Mouse (Mus musculus): ENCODE results near the gene Rfx3.

Gene Rfx3

DNA sequence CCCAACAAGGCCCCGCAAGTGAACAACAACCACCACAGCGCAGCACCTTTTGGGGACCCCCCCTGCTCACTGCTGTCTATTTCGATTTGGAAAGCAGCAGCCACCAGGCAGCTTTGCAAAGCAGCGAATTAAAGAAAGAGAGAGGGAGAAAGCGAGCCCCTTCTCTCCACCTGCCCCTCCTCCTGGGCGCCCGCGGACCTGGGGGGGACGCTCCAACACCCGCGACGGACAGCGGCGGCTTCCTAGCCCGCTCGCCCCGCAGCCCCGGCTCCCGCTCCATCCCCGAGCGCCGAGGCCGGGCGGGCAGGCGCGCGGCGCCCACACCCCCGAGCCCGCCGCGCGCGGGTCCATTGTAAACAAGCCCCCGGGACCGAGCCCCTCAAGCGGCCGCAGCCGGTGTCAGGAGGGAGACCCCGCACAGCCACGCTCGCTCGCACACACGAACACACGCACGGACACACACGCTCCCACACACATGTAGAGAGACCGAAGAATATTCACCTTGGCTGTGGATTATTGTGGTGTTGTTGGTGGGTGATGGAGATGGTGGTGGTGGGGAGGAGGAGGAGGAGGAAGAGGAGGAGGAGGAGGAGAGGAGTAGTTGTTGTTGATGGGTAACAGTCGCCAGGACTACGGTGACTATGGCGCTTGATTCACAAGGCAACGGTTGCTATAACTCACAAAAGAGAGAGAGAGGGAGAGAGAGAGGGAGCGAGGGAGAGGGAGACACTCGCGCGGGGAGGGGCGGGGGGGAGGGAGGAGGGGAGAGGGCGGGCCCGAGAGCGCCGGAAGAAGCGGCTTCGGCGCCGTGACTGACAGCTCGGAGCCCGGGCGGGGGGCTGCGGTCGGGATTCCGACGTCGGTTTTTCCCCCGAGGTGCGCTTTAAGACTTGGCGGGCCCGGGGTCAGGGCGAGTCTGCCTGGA is at the start of gene Rfx3:
Gene Rfx3, minus strand, starts transcription at position 696 of the 925 bp plus-strand sequence.
- TF ChIP-seq GATA4 (IDR thresholded peaks at IDR 0.05; ENCODE audit: insufficient replicate concordance, low read length) = no peak

DNA sequence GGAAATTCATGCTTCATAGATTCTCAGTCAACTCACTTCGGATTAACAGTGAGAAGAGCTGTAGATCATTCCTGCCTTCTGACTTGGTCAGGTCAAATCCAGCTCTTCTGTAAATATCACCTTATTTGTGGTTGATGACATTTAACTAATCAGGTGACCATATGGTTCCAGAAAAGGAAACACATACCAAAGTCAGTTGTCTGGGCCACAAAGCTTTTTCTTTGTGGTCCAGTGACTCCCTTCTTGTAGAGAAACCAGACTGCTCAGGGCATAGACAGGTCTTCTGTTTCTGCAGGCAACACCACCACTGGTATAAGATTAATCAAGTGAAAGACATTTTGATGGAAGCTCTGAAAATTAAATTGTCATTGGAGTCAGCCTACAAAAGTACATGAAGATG is 41.1 kb upstream of the Rfx3 start:
- TF ChIP-seq GATA4 (IDR thresholded peaks at IDR 0.05; ENCODE audit: insufficient replicate concordance, low read length) = no peak

DNA sequence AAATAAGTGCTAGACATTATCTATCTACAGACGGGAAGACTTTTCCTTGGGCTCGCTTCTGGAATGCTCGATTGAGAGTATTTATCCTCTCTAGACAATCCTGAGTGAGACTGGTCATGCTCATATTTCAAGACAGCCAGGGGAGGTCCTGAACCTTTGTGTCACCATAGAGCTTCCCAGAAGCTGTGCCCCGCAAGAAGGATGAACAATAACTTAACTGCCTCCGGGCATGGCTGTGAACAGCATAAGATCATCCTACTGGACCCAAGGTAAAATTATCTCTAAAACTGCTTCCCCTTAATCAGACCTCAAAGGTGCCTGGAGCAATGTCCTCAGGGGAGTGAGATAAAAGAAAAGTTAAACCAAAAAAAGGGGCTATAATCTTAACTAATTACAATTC is 40.6 kb upstream of the Rfx3 start:
- TF ChIP-seq GATA4 (IDR thresholded peaks at IDR 0.05; ENCODE audit: insufficient replicate concordance, low read length) = no peak

DNA sequence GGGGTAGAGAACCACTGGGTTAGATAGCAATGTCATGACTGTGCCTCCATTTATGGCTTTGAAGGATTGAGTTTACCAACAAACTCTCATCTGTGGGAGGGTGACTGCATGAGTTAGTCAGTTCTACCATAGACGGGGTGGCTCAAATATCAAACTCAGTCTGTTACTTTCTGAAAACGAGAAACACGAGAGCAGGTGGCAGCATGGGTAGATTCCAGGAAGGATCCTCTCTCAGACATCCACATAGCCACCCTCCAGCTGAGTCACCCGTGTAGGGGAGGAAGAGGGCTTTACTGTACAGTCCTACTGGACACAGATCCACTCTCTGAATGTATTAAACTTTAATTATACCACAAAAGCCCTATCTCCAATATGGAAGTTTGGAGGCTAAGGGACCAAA is 38.3 kb upstream of the Rfx3 start:
- no peak for TF ChIP-seq GATA4 (IDR thresholded peaks at IDR 0.05; ENCODE audit: insufficient replicate concordance, low read length)

DNA sequence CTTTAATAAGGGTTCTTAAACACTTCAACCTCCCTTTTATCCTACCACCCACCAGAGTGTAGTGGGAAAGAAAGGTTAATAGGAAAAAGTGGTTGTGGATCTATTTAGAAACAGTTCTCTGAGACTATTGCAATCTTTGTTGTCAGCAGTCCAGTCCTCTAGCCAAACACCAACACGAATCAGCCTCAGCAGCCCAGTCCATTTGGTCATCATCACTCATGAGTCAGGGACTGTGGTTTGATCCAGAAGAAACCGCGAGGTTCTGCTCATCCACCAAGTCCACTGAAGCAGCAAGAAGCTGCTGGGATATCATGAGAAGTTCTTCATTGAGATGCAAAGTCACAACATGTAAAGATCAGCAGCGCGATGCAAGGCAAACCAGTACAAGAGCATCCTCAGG is 35.8 kb upstream of the Rfx3 start:
- no peak for TF ChIP-seq GATA4 (IDR thresholded peaks at IDR 0.05; ENCODE audit: insufficient replicate concordance, low read length)

DNA sequence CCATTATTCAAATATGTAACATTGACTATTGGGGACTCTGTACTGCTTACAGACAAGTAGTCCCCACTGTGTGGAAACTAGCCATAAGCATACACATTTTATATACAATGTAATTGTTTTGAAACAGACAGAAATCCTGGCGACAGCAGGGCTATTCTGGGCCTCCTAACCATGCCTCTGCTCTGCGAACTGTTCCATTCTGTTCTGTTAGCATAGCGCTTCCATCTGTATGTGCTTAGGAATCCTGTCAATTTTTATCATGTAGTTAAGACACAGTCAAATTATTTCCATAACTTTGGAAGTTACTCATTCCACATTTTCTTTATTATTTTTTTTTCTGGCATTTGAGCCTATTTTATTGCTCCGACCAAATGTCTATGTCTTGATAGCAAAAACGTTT is 34.0 kb upstream of the Rfx3 start:
- TF ChIP-seq GATA4 (IDR thresholded peaks at IDR 0.05; ENCODE audit: insufficient replicate concordance, low read length) = no peak

DNA sequence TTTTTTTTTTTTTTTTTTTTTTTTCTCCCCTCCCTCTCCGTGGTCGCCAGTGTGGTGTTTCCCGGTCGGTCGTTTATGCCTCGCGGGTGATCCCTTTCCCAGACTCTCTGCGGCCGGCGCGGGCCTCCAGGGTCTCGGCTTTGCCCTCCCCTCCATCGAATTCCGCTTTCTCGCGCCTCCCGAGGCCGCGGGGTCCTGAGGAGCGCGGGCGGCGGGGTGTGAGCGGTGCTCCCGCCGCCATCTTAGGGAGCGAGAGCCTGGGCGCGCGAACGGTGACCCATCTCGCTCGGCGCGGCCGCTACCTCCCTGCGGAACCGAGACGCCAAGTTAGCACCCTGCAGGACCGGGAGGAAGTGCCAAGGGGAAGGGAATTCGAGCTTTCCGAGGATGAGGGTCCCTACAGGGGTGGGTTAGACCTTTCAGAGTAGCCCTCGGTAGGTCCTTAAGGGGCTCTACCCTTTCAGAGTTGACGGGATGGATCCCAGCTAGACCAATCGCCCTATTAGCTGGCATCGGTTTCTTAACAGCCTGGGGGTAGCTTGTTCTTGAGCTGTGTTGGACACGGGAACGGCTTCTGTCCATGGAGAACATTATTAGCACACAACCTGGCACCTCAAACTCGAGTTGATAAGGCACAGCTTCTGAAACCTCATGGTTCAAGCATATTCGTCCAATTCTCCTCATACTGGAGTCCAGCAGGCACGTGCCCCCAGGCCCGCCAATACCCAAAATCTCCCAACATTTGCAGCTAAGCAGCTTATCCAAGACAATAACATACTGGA is 943 bp upstream of the Rfx3 start:
- TF ChIP-seq GATA4 (IDR thresholded peaks at IDR 0.05; ENCODE audit: insufficient replicate concordance, low read length) = no peak

DNA sequence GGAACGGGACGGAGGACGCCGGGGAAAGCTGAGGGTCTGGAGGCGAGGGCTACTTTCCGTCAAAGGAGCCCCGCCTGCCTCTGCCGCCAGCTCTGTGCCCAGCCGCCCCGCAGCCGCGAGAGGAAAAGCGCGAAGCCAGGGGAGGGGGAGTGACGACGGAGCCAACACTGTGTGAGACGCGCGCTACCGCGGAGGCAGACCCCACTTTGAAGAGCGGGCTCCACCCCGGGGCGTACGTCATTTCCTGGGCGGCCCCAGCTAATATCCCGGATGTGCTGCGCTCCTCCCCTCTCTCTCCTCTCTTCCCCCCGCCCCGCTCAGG is 391 bp upstream of the Rfx3 start:
- TF ChIP-seq GATA4 (IDR thresholded peaks at IDR 0.05; ENCODE audit: insufficient replicate concordance, low read length) = no peak

DNA sequence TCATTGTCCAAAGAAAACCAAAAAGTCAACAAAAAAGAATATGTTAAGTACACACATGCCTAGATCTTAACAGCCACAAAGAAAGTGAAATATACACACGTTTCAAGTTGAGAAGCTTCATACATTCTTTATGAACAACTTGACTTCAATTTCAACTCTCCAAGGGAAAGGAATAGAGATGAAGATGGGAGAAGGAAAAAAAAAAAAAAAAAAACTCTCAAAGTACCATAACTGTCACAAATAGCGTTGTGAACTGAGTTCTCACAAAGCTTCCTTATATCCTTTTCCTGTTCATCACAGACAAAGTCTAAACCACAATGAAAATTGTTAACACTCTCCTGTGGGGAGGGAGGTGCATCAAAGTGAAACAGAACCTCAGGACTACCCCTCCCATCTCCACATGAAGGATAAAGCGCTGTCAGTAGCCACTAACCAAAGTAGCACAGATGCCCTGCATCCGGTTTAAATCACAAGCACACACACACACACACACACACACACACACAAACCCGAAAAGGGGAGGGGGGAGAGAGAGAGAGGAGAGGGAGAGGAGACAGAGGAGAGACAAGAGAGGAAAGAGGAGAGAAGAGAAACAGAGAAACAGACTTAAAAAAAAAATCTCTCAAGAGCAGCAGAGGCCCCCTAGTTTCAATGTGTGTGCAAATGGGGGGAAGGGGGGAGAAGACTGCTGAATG is 1.2 kb downstream of the Rfx3 start:
- TF ChIP-seq GATA4 (IDR thresholded peaks at IDR 0.05; ENCODE audit: insufficient replicate concordance, low read length) = no peak

DNA sequence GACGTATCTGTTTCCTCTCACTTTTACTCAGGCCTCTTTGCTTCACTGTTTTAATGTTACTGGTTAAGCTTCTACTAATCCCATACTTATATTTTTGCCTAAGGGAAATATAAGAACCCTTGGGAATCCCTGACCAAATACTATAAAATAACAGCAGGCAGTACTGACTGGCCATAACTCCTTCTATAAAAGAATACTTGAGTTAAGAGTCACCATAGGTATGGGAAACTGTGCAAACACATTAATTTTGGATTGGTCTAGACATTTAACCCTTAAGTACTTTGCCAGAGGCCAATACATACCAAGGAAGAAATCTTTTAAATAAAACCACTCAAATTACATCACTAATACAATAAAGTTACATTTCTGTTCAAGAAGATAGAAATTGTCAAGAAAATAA is 6.8 kb downstream of the Rfx3 start:
- TF ChIP-seq GATA4 (IDR thresholded peaks at IDR 0.05; ENCODE audit: insufficient replicate concordance, low read length) = no peak

DNA sequence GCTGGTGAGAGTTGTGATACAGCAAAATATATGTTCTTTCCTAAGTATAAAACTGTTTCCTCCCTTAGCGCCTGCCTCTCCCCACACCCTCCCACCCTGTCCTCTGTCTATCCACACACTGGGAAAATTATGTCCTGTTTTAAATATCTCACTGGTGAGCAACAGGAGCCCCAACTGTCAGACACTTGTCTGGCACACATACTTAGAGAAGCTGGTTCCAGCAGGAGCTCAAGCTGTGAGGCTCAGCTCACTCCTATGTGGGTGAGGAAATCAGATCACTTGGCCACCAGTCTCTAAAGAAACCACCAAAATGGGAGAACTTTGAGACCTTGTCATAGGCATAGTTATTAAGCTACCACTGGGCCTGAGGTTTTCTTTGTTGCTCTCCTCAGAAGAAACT is 7.5 kb downstream of the Rfx3 start:
- TF ChIP-seq GATA4 (IDR thresholded peaks at IDR 0.05; ENCODE audit: insufficient replicate concordance, low read length) = no peak

DNA sequence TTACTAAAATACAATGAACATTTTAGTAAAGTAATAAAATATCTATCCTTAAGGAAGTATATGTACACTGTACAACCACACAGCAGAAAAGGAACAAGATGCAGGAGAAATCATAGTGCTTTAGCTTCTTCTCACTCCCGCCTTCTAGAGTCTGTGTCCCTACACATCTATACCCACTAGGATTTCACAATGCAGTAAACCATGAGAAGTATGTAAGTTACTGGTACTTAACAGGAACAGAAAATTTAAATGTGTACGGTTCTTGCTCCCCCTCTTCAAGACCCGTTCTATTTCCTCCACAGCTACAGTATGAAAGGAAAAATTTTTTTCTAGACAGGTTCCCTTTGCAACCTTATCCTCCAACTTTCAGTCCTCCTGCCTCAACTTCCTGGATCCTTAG is 8.3 kb downstream of the Rfx3 start:
- TF ChIP-seq GATA4 (IDR thresholded peaks at IDR 0.05; ENCODE audit: insufficient replicate concordance, low read length) = no peak

DNA sequence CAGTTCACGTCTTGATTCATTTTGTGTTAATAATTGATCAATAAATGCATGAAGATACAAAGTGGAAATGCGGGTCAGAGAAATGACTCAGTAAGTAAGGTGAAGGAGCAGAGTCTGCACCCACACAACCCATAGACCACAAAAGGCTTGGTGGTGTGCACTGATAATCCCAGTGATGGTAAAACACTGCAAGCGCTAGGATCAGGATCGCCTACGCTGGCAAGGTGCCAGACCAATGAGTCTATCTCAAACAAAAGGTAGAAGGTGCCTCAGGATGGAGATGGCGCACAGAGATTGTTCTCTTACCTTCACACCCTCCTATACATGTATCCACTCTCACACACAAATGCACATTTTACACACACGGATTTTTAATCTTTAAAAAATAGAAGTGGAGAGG is 18.2 kb downstream of the Rfx3 start:
- TF ChIP-seq GATA4 (IDR thresholded peaks at IDR 0.05; ENCODE audit: insufficient replicate concordance, low read length) = no peak

DNA sequence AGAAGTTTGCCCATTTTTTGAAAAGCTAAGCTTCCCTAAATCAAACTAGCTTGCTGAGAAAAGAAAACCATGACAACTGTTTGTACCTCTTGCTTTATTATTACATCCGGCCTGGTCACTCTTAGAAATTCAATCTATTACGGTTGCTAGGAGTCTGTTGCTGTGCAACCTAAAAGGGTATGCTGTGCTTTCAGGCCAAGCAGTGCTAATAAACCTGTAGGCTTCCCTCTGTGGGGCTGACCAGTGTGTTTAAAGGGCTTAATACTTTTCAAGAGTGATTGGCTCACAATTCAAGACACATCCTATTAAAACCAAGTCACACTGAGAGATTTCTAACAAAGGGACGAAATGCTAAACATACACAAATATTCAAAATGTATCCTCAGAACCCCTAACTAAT is 22.2 kb downstream of the Rfx3 start:
- no peak for TF ChIP-seq GATA4 (IDR thresholded peaks at IDR 0.05; ENCODE audit: insufficient replicate concordance, low read length)

DNA sequence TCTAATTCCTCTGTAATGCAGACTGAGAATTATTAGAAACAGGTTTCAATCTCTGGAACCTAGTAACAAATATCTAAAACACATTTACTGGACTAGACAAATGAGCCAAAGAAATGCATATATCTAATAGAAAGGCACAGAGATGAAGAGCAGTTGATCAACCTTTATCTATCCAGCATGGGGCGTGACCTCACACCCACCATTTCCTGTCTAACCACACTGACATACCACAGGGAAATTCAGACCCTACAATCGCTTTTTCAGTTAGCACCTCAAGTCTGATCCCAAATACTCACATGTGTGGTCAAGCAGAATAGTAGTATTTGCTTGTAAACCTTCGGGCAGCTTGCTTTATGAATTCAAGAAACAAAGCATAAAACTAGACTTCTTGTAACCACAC is 43.4 kb downstream of the Rfx3 start:
- no peak for TF ChIP-seq GATA4 (IDR thresholded peaks at IDR 0.05; ENCODE audit: insufficient replicate concordance, low read length)

DNA sequence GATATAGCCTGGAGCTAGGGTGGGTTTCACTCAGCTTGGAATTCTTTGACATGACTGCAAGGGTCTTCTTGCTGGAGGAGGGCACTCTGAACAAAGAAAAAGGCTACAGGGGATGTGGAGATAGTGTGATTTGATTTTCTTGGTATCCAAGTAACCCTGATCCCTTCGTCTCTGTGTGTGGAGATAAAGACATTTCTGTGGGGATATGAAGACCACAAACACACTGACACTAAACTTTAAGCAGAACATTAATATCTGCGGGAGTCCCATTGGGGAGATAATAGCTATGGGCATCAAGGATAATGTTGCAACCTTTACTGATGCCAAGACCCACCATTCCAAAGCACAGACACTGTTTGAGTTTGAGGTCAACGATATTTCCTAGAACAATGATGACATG is 49.7 kb downstream of the Rfx3 start:
- no peak for TF ChIP-seq GATA4 (IDR thresholded peaks at IDR 0.05; ENCODE audit: insufficient replicate concordance, low read length)

All from liver, adult (tissue).